Mouse (Mus musculus): ENCODE measurements around the gene Mgme1.
A peak's percentile ranks its signal among the peaks of the same experiment; 100 is the strongest.

The Mgme1 gene

GRCm38 (mm10) chr2:144270507-144271420 lies at the start of gene Mgme1, which contains the start of gene Snx5:
TSS of gene Mgme1 (plus strand) at chr2:144270663.
TSS of gene Snx5 (minus strand) at chr2:144270906.
- DNase-seq, result peak; percentile 92 to 93

GRCm38 (mm10) chr2:144224351-144224750 lies 46.1 kb upstream of the Mgme1 start:
- DNase-seq, result peak in 1 of 2 experiments; percentile 33

- no peak for DNase-seq
These were observed 43.4 kb upstream of the Mgme1 start for GRCm38 (mm10) chr2:144226906-144227586.

- no peak for DNase-seq
These were observed 41.7 kb upstream of the Mgme1 start for GRCm38 (mm10) chr2:144228521-144229346.

GRCm38 (mm10) chr2:144229647-144230046 lies 40.8 kb upstream of the Mgme1 start:
- DNase-seq, result no peak

GRCm38 (mm10) chr2:144230498-144230897 lies 40.0 kb upstream of the Mgme1 start:
- no peak for DNase-seq

GRCm38 (mm10) chr2:144231115-144231514 lies 39.3 kb upstream of the Mgme1 start:
- no peak for DNase-seq

- no peak for DNase-seq
These were observed 36.9 kb upstream of the Mgme1 start for GRCm38 (mm10) chr2:144233534-144233933.

GRCm38 (mm10) chr2:144235776-144236175 lies 34.7 kb upstream of the Mgme1 start:
- no peak for DNase-seq

- DNase-seq, result no peak
These were observed 33.5 kb upstream of the Mgme1 start for GRCm38 (mm10) chr2:144236791-144237584.

- peak in 1 of 2 experiments; percentile 27 for DNase-seq
These were observed 32.1 kb upstream of the Mgme1 start for GRCm38 (mm10) chr2:144238341-144238740.

GRCm38 (mm10) chr2:144239318-144239717 lies 31.1 kb upstream of the Mgme1 start:
- DNase-seq, result no peak

GRCm38 (mm10) chr2:144240095-144240899 lies 30.2 kb upstream of the Mgme1 start:
- no peak for DNase-seq

GRCm38 (mm10) chr2:144245464-144245863 lies 25.0 kb upstream of the Mgme1 start:
- DNase-seq, result peak; percentile 85 to 87

- no peak for DNase-seq
These were observed 24.2 kb upstream of the Mgme1 start for GRCm38 (mm10) chr2:144246270-144246669.

GRCm38 (mm10) chr2:144247337-144247978 lies 23.0 kb upstream of the Mgme1 start:
- DNase-seq, result peak in 1 of 2 experiments; percentile 29

GRCm38 (mm10) chr2:144248613-144249376 lies 21.7 kb upstream of the Mgme1 start:
- DNase-seq, result peak in 1 of 2 experiments; percentile 47

- DNase-seq, result no peak
These were observed 20.4 kb upstream of the Mgme1 start for GRCm38 (mm10) chr2:144250111-144250510.

- no peak for DNase-seq
These were observed 7.6 kb upstream of the Mgme1 start for GRCm38 (mm10) chr2:144262837-144263236.
